Mouse (Mus musculus) bone marrow macrophage, adult 2 months (primary cell): Measurements from ENCODE around the gene Psmc1.

ENCODE experiments used
- CTCF ChIP-seq: IDR thresholded peaks from 2 replicates; pipeline ENCODE4 v1.5.1; 2012; ENCODE audit warnings: low read depth, mild to moderate bottlenecking, low read length, moderate library complexity
- POLR2A ChIP-seq: IDR thresholded peaks from 2 replicates; pipeline ENCODE4 v1.6.1; 2012; ENCODE audit warnings: mild to moderate bottlenecking, low read depth, low read length, borderline replicate concordance

- TF ChIP-seq POLR2A, result peak; percentile 74; the same call in 1 of the 2 replicates
- TF ChIP-seq CTCF, result no peak
Measured at GRCm38 (mm10) chr12:100109986-100110696, at the start of gene Psmc1.
